Mouse (Mus musculus) hindbrain, embryonic 12.5 days (tissue): ENCODE measurements at regions not wholly inside any gene's neighbourhood (a gene's known extent, or its start where the extent isn't known, plus 50 kb on each side); places are given as distances from the start of the nearest gene placed in this dataset.

Source experiments
- ATAC-seq: fragments of 200-750 bp; cut with Nextera tagmentation; 2 replicates; pipeline ENCODE4 v1.8.0; 2017; ENCODE audit warnings: moderate TSS enrichment; ENCODE audit not compliant: low FRiP score
- H3K27ac ChIP-seq: fragments of 300-500 bp; sonication (generic); 2 replicates; pipeline ENCODE4 v1.5.1; 2016; ENCODE audit warnings: mild to moderate bottlenecking
- H3K27me3 ChIP-seq: fragments of 300-500 bp; sonication (generic); 2 replicates; pipeline ENCODE4 v1.6.1; 2016; ENCODE audit warnings: mild to moderate bottlenecking
- H3K36me3 ChIP-seq: fragments of 300-500 bp; sonication (generic); 2 replicates; pipeline ENCODE4 v1.6.1; 2016; ENCODE audit warnings: mild to moderate bottlenecking
- H3K4me1 ChIP-seq: fragments of 300-500 bp; sonication (generic); 2 replicates; pipeline ENCODE4 v1.6.1; 2016
- H3K4me2 ChIP-seq: fragments of 300-500 bp; sonication (generic); replicated peaks from 2 replicates; pipeline ENCODE4 v1.6.1; 2016; ENCODE audit warnings: mild to moderate bottlenecking
- H3K4me3 ChIP-seq: fragments of 300-500 bp; sonication (generic); 2 replicates; pipeline ENCODE4 v1.5.1; 2016; ENCODE audit warnings: mild to moderate bottlenecking
- H3K9ac ChIP-seq: fragments of 300-500 bp; sonication (generic); 2 replicates; pipeline ENCODE4 v1.6.1; 2016; ENCODE audit warnings: mild to moderate bottlenecking, moderate library complexity
- H3K9me3 ChIP-seq: fragments of 300-500 bp; sonication (generic); replicated peaks from 2 replicates; pipeline ENCODE4 v1.6.1; 2016; ENCODE audit warnings: mild to moderate bottlenecking
- WGBS: fragments of 180-500 bp; shearing (Covaris S2); methylation state at CpG from one replicate; pipeline ENCODE4 v1.1.7; 2016; 5-methylcytosine and 5-hydroxymethylcytosine counted together

DNA sequence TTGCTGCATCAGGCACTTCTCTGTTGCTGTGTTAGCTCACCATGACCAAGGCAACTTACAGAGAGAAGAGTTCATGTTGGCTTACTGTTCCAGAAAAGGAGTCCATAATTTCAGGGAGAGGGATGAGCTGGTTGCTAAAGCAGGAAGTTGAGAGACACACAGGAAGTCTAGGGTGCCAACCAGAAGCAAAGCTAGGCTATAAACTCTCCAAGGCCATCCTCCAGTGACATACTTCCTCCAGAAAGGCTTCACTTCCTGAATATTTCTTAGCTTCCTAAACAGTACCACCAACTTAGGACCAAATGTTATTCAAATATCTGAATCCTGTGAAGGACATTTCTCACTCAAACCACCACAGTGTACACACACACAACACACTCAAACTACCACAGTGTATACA lies 2010.6 kb downstream of the A830018L16Rik start:
- H3K4me1 ChIP-seq, result no peaks in the 10 kb centered on the region
- H3K36me3 ChIP-seq, result no peaks in the 10 kb centered on the region
- H3K9me3 ChIP-seq, result no peaks in the 10 kb centered on the region
- no peak overlapping the region for H3K9ac ChIP-seq
- no peaks in the 10 kb centered on the region for H3K27me3 ChIP-seq
- H3K4me3 ChIP-seq, result no peak overlapping the region
- no peak overlapping the region for H3K27ac ChIP-seq
- H3K4me2 ChIP-seq, result no peak overlapping the region
- ATAC-seq, result no peak

GRCm38 (mm10) chr1:13425601-13426327 lies 2011.9 kb downstream of the A830018L16Rik start:
- no peaks in the 10 kb centered on the region for H3K27me3 ChIP-seq
- H3K4me2 ChIP-seq, result peak overlapping the region; percentile 56
- no peaks in the 10 kb centered on the region for H3K36me3 ChIP-seq
- H3K4me1 ChIP-seq, result no peaks in the 10 kb centered on the region
- 0 out of 2 replicates have a peak, but pooled peaks have one; percentile 39 for ATAC-seq
- no peak overlapping the region for H3K9ac ChIP-seq
- WGBS, result 26% methylated on average over 9 of the region's 9 CpGs
- no peaks in the 10 kb centered on the region for H3K9me3 ChIP-seq
- no peak overlapping the region for H3K27ac ChIP-seq
- H3K4me3 ChIP-seq, result peak overlapping the region; percentile 26

DNA sequence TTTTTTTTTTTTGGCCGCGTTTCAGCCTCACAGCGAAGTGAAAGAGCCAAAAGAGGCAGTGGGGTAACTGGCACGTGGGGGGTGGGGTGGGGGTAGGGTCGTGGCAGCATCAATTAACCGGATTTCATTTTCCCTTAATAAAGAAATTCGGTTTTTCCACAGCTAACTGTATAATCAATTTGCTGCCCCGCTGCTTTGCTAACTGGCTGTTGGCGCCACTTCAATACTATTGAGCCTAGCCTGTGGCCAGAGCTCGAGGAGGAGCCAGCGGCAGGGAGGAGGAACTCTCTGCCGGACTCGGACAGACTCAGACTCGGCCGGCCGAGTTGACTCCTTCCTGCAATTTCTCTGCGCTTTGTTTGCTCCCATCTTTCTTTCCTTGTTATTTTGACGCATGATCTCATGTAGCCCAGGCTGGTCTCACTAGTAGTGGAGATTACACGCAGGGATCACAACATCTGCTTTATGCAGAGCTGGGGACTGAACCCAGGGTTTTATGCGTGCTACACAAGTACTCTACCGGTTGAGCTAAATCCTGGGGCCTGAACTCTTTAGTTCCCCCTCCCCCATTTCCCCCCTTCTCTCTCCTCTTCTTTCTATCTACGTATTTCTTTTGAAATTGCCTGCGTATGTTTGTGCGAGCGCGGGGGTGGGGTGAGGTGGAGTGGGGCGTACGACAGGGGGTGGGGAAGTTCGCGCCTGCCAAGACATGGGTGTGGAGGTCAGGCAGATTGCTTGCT lies 2012.6 kb downstream of the A830018L16Rik start:
- H3K4me3 ChIP-seq, result peak overlapping the region; percentile 26
- 7% methylated on average over 30 of the region's 30 CpGs for WGBS
- H3K27me3 ChIP-seq, result no peaks in the 10 kb centered on the region
- no peaks in the 10 kb centered on the region for H3K36me3 ChIP-seq
- no peaks in the 10 kb centered on the region for H3K9me3 ChIP-seq
- peak overlapping the region; percentile 56 for H3K4me2 ChIP-seq
- ATAC-seq, result peak; percentile 92
- no peaks in the 10 kb centered on the region for H3K4me1 ChIP-seq
- H3K9ac ChIP-seq, result peak overlapping the region; percentile 52; the same call in 1 of the 2 replicates
- H3K27ac ChIP-seq, result no peak overlapping the region

DNA sequence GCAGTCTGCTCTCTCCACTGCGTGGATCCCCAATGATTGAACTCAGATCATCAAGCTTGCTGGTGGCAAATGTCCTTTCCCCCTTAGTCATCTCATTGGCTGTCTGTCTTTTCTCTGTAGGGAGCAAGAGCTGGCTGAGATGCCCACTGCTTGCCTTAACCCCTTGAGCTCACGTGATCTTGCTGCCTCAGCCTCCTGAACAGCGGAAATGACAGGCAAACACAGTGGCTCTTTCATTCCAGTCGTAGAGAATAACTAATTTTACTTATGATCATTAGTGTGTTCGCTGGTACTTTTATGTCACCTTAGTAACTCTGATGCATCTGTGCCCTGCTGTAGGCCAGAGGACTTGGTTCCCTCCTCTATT lies 2013.1 kb downstream of the A830018L16Rik start:
- no peaks in the 10 kb centered on the region for H3K36me3 ChIP-seq
- no peaks in the 10 kb centered on the region for H3K4me1 ChIP-seq
- ATAC-seq, result no peak; the same call in 1 of the 2 replicates
- peak overlapping the region; percentile 56; the same call in 1 of the 2 replicates for H3K4me2 ChIP-seq
- H3K9ac ChIP-seq, result no peak overlapping the region
- H3K9me3 ChIP-seq, result no peaks in the 10 kb centered on the region
- H3K4me3 ChIP-seq, result no peak overlapping the region
- 55% methylated on average over 5 of the region's 5 CpGs for WGBS
- no peak overlapping the region for H3K27ac ChIP-seq
- no peaks in the 10 kb centered on the region for H3K27me3 ChIP-seq

DNA sequence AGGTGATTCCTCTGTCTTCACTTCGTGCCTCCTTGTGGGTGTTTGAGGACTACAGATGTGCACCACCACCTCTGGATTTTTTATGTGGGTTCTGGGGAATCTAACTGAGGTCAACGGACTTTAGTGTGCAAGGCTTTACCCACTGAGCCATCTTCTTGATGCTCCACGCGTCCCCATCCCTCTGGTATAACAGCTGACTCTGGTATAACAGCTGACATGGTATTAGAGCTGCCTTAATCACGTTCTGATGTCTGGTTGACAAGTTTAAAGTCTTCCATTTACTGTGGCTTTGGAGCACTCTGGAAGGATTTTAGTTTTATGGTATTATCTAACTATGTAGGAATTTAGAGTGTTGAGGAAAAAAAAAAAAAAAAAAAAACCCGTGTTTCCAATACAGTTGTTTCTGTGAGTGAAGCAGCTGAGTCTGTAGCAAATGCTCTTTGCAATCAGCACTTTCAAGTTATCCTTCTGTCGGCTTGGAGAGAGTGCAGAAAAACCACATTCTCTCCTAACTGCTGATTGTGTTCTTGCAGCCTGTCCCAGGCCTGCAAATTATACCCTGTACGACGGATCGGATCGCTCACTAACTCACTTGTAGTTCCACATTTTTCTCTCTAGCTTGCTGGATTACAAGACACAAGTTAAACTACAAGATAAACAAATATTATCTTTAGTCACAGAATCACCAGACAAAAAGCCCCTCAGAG lies 2013.7 kb downstream of the A830018L16Rik start:
- no peak overlapping the region for H3K27ac ChIP-seq
- H3K9ac ChIP-seq, result no peak overlapping the region
- no peaks in the 10 kb centered on the region for H3K27me3 ChIP-seq
- ATAC-seq, result no peak
- H3K36me3 ChIP-seq, result no peaks in the 10 kb centered on the region
- no peaks in the 10 kb centered on the region for H3K4me1 ChIP-seq
- no peak overlapping the region for H3K4me3 ChIP-seq
- H3K9me3 ChIP-seq, result no peaks in the 10 kb centered on the region
- H3K4me2 ChIP-seq, result no peak overlapping the region
- WGBS, result 79% methylated on average over 11 of the region's 11 CpGs

- H3K4me1 ChIP-seq, result no peaks in the 10 kb centered on the region
- no peak overlapping the region for H3K4me2 ChIP-seq
- WGBS, result 91% methylated on average over 6 of the region's 6 CpGs
- H3K36me3 ChIP-seq, result no peaks in the 10 kb centered on the region
- H3K27me3 ChIP-seq, result no peaks in the 10 kb centered on the region
- H3K4me3 ChIP-seq, result no peak overlapping the region
- no peaks in the 10 kb centered on the region for H3K9me3 ChIP-seq
- no peak overlapping the region for H3K9ac ChIP-seq
- H3K27ac ChIP-seq, result no peak overlapping the region
- ATAC-seq, result no peak
Measured at GRCm38 (mm10) chr1:13437747-13438394, 2024.0 kb downstream of the A830018L16Rik start.

GRCm38 (mm10) chr1:13442366-13442765 lies 2028.5 kb downstream of the A830018L16Rik start:
- Histone ChIP-seq H3K27ac (no peak overlapping the region), H3K4me1 (no peaks in the 10 kb centered on the region), H3K9me3 (no peaks in the 10 kb centered on the region), H3K4me3 (no peak overlapping the region), H3K4me2 (no peak overlapping the region), H3K36me3 (no peaks in the 10 kb centered on the region), H3K9ac (no peak overlapping the region), H3K27me3 (no peaks in the 10 kb centered on the region)
- WGBS, result 74% methylated on average over 6 of the region's 6 CpGs
- no peak for ATAC-seq

DNA sequence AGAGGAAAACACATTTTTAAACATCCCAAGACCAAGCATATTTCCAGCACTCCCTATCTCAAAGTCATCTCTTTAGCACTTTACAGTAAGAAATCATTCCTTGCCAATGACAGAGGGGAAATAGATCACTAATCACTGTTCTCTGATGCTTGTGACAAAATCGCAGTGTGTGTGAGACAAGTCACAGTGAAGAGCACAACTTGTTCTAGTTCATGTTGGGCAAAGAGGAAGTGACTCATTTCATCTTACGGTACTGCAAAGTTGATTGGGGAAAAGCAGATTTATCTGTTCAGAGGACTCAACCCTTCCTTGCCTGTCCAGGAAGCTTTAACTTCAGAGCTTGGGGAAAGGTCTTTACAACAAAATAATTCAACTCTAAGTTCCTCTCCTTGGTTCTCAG lies 2040.6 kb downstream of the A830018L16Rik start:
- Histone ChIP-seq H3K27ac (no peak overlapping the region), H3K9me3 (no peaks in the 10 kb centered on the region), H3K4me3 (no peak overlapping the region), H3K4me2 (no peak overlapping the region), H3K4me1 (no peaks in the 10 kb centered on the region), H3K27me3 (no peaks in the 10 kb centered on the region), H3K36me3 (no peaks in the 10 kb centered on the region), H3K9ac (no peak overlapping the region)
- ATAC-seq, result no peak
- 94% methylated on average over 2 of the region's 2 CpGs for WGBS

- no peaks in the 10 kb centered on the region for H3K9me3 ChIP-seq
- no peak overlapping the region for H3K4me3 ChIP-seq
- no peak overlapping the region for H3K4me2 ChIP-seq
- H3K4me1 ChIP-seq, result no peaks in the 10 kb centered on the region
- ATAC-seq, result no peak
- H3K27ac ChIP-seq, result no peak overlapping the region
- no peaks in the 10 kb centered on the region for H3K36me3 ChIP-seq
- 72% methylated on average over 3 of the region's 3 CpGs for WGBS
- no peaks in the 10 kb centered on the region for H3K27me3 ChIP-seq
- no peak overlapping the region for H3K9ac ChIP-seq
Measured at GRCm38 (mm10) chr1:13455572-13455971, 2041.7 kb downstream of the A830018L16Rik start.

DNA sequence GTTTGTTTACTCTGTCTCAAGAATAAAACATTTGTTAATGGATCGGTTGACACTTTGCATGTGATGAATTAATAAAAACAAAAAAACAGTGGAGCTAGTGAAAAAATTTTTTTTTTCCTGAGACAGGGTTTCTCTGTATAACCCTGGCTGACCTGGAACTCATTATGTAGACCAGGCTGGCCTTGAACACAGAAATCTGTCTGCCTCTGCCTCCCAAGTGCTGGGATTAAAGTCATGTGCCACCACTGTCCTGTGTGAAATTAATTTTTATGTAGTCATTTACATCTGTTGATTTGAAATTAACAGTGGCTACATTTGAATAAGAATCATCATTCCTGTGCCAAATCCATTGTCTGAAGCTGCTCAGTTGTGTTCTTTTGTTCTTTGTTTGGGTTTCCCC lies 2050.4 kb downstream of the A830018L16Rik start:
- no peak overlapping the region for H3K4me2 ChIP-seq
- 0 out of 2 replicates have a peak, but pooled peaks cover 3% of the 10 kb centered on the region for H3K4me1 ChIP-seq
- no peaks in the 10 kb centered on the region for H3K9me3 ChIP-seq
- H3K9ac ChIP-seq, result no peak overlapping the region
- no peaks in the 10 kb centered on the region for H3K36me3 ChIP-seq
- H3K27me3 ChIP-seq, result no peaks in the 10 kb centered on the region
- H3K4me3 ChIP-seq, result no peak overlapping the region
- no peak overlapping the region for H3K27ac ChIP-seq
- 88% methylated on average over 1 of the region's 1 CpGs for WGBS
- ATAC-seq, result no peak

GRCm38 (mm10) chr1:13467174-13467573 lies 2053.3 kb downstream of the A830018L16Rik start:
- no peak overlapping the region for H3K4me3 ChIP-seq
- 0 out of 2 replicates have a peak, but pooled peaks cover 3% of the 10 kb centered on the region for H3K4me1 ChIP-seq
- H3K36me3 ChIP-seq, result no peaks in the 10 kb centered on the region
- 82% methylated on average over 6 of the region's 6 CpGs for WGBS
- no peak for ATAC-seq
- no peak overlapping the region for H3K9ac ChIP-seq
- no peaks in the 10 kb centered on the region for H3K9me3 ChIP-seq
- no peak overlapping the region for H3K4me2 ChIP-seq
- no peaks in the 10 kb centered on the region for H3K27me3 ChIP-seq
- H3K27ac ChIP-seq, result no peak overlapping the region
